Mouse (Mus musculus): Measurements from ENCODE around the gene Stim1. TPM values are rescaled to one million over a fixed set of nuclear protein-coding genes. Genes with fewer than 3 reads are reported as not detected.

Gene Stim1
- total and polyA plus RNA-seq, 3 experiments: 10.2 to 26.6 (median 23.9) TPM

DNA sequence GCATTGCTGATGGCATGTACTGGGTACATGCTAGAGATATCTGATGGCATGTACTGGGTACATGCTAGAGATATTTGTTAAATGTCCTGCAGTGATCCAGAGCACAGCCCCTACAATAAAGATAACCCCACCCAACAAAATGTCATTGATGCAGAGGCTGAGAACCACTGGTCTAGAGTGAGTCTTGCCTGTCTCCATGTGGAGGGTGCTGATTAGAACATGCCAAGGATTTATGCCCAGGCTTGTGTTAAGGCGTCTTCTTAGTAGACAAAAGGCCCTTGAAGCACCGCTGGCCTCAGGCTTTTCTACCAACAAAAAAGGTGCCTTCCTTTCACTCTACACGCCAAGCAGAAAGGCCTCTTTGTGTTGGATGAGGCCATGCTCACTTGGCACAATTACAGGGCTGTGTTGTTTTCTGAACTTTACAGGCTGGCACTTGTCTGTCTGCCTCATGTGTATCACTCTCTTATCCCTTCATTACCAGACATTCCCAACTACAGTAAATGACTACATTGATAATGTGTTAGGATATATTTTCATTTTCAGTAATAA lies 131.7 kb downstream of the Stim1 start:
- TF ChIP-seq ZKSCAN1 (IDR thresholded peaks at IDR 0.05; ENCODE audit: borderline replicate concordance, low read depth, low read length) (no peak), IRF4 (IDR thresholded peaks at IDR 0.05; ENCODE audit: low read depth, low read length) (no peak), ELF1 (IDR thresholded peaks at IDR 0.05; ENCODE audit: low read depth, low read length) (no peak), EP300 (IDR thresholded peaks at IDR 0.05; ENCODE audit: low read length) (no peak), ZNF384 (IDR thresholded peaks at IDR 0.05; ENCODE audit: low read depth, low read length) (no peak), JUN (IDR thresholded peaks at IDR 0.05; ENCODE audit: insufficient read depth, low read depth, low read length) (no peak), RCOR1 (conservative IDR thresholded peaks at IDR 0.05; ENCODE audit: low read depth, low read length) (no peak), MEF2A (IDR thresholded peaks at IDR 0.05; ENCODE audit: borderline replicate concordance, low read depth, low read length) (no peak), CHD1 (IDR thresholded peaks at IDR 0.05; ENCODE audit: low read depth, low read length) (no peak), BHLHE40 (IDR thresholded peaks at IDR 0.05; ENCODE audit: low read depth, low read length) (no peak), ZC3H11A (IDR thresholded peaks at IDR 0.05; ENCODE audit: low read depth, low read length) (no peak), MAFK (IDR thresholded peaks at IDR 0.05; ENCODE audit: insufficient replicate concordance, low read length) (no peak), NELFE (IDR thresholded peaks at IDR 0.05; ENCODE audit: low read depth, low read length) (no peak), MYC (IDR thresholded peaks at IDR 0.05; ENCODE audit: low read depth, low read length) (no peak), TBP (conservative IDR thresholded peaks at IDR 0.05; ENCODE audit: low read depth, low read length) (no peak), MAZ (IDR thresholded peaks at IDR 0.05; ENCODE audit: low read depth, low read length) (no peak), KAT2A (IDR thresholded peaks at IDR 0.05; ENCODE audit: insufficient replicate concordance, low read length) (no peak), E2F4 (IDR thresholded peaks at IDR 0.05; ENCODE audit: insufficient replicate concordance, low read depth, low read length) (no peak)
- peaks cover 4 to 25% of the 10 kb centered on the region in 2 experiments; a peak in 3 of 4 replicates for H3K4me1 ChIP-seq (ENCODE audit: control insufficient read depth in 1 of 2, insufficient read depth in 2 of 2)
- H3K4me3 ChIP-seq (replicated peaks in 1 of 3; ENCODE audit: low read depth in 2 of 3, low read length in 2 of 3, poor library complexity in 1 of 3): no peak overlapping the region
- in situ Hi-C loops (cut with MboI; ENCODE audit: low pct_ligation_motif_present, low pct_unique_long_range_greater_than_20kb, low sequenced_read_pairs): no loop called here
- H3K79me2 ChIP-seq (replicated peaks; ENCODE audit: control insufficient read depth, extremely low read depth, insufficient read depth, poor library complexity, severe bottlenecking): no peaks in the 10 kb centered on the region
- H3K9me3 ChIP-seq (replicated peaks; ENCODE audit: low read length): no peaks in the 10 kb centered on the region
- H3K27ac ChIP-seq (ENCODE audit: insufficient read depth, low read depth): no peak overlapping the region
- H3K27me3 ChIP-seq (replicated peaks): no peaks in the 10 kb centered on the region
- DNase-seq (ENCODE audit: extremely low read depth): no peak
- no peaks in the 10 kb centered on the region for H3K36me3 ChIP-seq (replicated peaks in 1 of 2; ENCODE audit: control insufficient read depth in 1 of 2, insufficient read depth in 1 of 2, low read length in 1 of 2)
- H3K9ac ChIP-seq (ENCODE audit: insufficient read depth, low read depth): no peak overlapping the region
- H3K4me2 ChIP-seq (ENCODE audit: insufficient read depth, low read depth, poor library complexity, severe bottlenecking): no peak overlapping the region
- dilution Hi-C loops (cut with MboI; ENCODE audit: extremely low pct_ligation_motif_present, extremely low pct_unique_long_range_greater_than_20kb, low sequenced_read_pairs): no loop called here

DNA sequence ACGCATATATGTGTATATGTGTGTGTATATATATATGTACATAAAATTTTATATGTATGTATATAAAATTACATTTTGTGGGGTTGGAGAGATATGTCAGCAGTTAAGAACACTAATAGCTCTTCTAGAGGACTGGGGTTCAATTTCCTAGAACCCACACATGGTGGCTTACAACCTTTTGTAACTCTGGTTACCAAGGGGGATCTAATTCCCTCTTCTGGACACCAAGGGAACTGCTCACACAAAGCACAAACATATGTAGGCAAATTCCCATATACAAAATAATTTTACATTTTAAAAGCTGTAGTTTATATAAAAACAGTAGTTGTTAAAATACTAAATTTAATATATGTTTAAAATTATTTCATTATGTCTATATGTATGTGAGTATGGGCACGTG lies 136.5 kb downstream of the Stim1 start:
- Histone ChIP-seq H3K36me3 (replicated peaks in 1 of 2; ENCODE audit: control insufficient read depth in 1 of 2, insufficient read depth in 1 of 2, low read length in 1 of 2) (no peaks in the 10 kb centered on the region), H3K9me3 (replicated peaks; ENCODE audit: low read length) (no peaks in the 10 kb centered on the region), H3K9ac (ENCODE audit: insufficient read depth, low read depth) (no peak overlapping the region), H3K27me3 (replicated peaks) (no peaks in the 10 kb centered on the region), H3K4me1 (ENCODE audit: control insufficient read depth in 1 of 2, insufficient read depth in 2 of 2) (no peaks in the 10 kb centered on the region), H3K27ac (ENCODE audit: insufficient read depth, low read depth) (no peak overlapping the region), H3K4me3 (replicated peaks in 1 of 3; ENCODE audit: low read depth in 2 of 3, low read length in 2 of 3, poor library complexity in 1 of 3) (no peak overlapping the region), H3K79me2 (replicated peaks; ENCODE audit: control insufficient read depth, extremely low read depth, insufficient read depth, poor library complexity, severe bottlenecking) (no peaks in the 10 kb centered on the region), H3K4me2 (ENCODE audit: insufficient read depth, low read depth, poor library complexity, severe bottlenecking) (no peak overlapping the region)
- TF ChIP-seq RAD21 (IDR thresholded peaks at IDR 0.05; ENCODE audit: low read depth, low read length): peak; percentile 24
- TF ChIP-seq CTCF (conservative IDR thresholded peaks at IDR 0.05 in 1 of 2, IDR thresholded peaks at IDR 0.05 in 1 of 2; ENCODE audit: low read depth in 2 of 2, low read length in 2 of 2): peak in 1 of 2 experiments; percentile 52; a peak in 2 of 4 replicates
- peak; percentile 36 for TF ChIP-seq SMC3 (IDR thresholded peaks at IDR 0.05; ENCODE audit: low read depth, low read length)
- TF ChIP-seq KAT2A (IDR thresholded peaks at IDR 0.05; ENCODE audit: insufficient replicate concordance, low read length): no peak
- in situ Hi-C loops (cut with MboI; ENCODE audit: low pct_ligation_motif_present, low pct_unique_long_range_greater_than_20kb, low sequenced_read_pairs) (no loop called here), dilution Hi-C loops (cut with MboI; ENCODE audit: extremely low pct_ligation_motif_present, extremely low pct_unique_long_range_greater_than_20kb, low sequenced_read_pairs) (no loop called here)
- DNase-seq (ENCODE audit: extremely low read depth): no peak

All from CH12.LX (cell line).